Mouse (Mus musculus): ENCODE results near the gene Plekha7. TPM values are rescaled to one million over a fixed set of nuclear protein-coding genes. Genes with fewer than 3 reads are reported as not detected.

Plekha7 gene
- polyA plus RNA-seq, 1 experiment from 2014 or later = 9.7 TPM

- 7% methylated on average over 3 of the region's 3 CpGs for WGBS
Measured at GRCm38 (mm10) chr7:116191138-116191537, 117.0 kb downstream of the Plekha7 start.

DNA sequence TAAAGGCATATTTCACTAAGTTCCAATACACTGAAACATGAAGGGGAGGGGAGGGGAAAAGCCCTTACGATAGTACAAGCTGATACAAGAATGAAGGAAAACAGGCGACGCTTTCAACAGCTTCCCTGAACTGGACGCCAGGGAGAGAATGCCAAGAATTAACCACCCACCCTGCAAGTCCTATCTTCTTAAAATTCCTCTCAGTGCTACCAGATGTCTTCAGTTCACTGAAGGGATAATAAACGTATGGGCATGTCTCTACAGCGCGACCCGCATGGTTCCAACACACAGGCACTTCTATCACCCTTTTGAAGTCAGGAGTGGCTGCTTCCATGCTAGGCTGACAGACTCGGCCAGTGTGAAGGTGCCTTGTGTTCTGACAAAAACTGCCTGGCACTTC, 118.5 kb downstream of the Plekha7 start:
- Histone ChIP-seq H3K27ac (replicated peaks) (no peak overlapping the region), H3K9me3 (no peaks in the 10 kb centered on the region), H3K4me2 (replicated peaks) (no peak overlapping the region), H3K36me3 (no peaks in the 10 kb centered on the region), H3K4me1 (peaks cover 40% of the 10 kb centered on the region), H3K27me3 (no peaks in the 10 kb centered on the region), H3K4me3 (no peak overlapping the region), H3K9ac (replicated peaks) (no peak overlapping the region)
- WGBS = 36% methylated on average over 9 of the region's 9 CpGs
- ATAC-seq (replicated peaks) = no peak

More at GRCm38 (mm10) chr7:116191138-116191537, 117.0 kb downstream of the Plekha7 start:
- peak; percentile 65 for ATAC-seq (replicated peaks)
- Histone ChIP-seq H3K9me3 (no peaks in the 10 kb centered on the region), H3K4me2 (replicated peaks) (no peak overlapping the region), H3K9ac (replicated peaks) (no peak overlapping the region), H3K4me3 (no peak overlapping the region), H3K27ac (replicated peaks) (no peak overlapping the region), H3K4me1 (peaks cover 29% of the 10 kb centered on the region), H3K36me3 (no peaks in the 10 kb centered on the region), H3K27me3 (no peaks in the 10 kb centered on the region)

- H3K9ac ChIP-seq (replicated peaks) = no peak overlapping the region
- WGBS = 87% methylated on average over 5 of the region's 5 CpGs
- peaks cover 50% of the 10 kb centered on the region for H3K4me1 ChIP-seq
- H3K9me3 ChIP-seq = no peaks in the 10 kb centered on the region
- no peak for ATAC-seq (replicated peaks)
- H3K36me3 ChIP-seq = no peaks in the 10 kb centered on the region
- no peaks in the 10 kb centered on the region for H3K27me3 ChIP-seq
- no peak overlapping the region for H3K4me2 ChIP-seq (replicated peaks)
- no peak overlapping the region for H3K4me3 ChIP-seq
- no peak overlapping the region for H3K27ac ChIP-seq (replicated peaks)
Measured at GRCm38 (mm10) chr7:116188391-116188790, 119.8 kb downstream of the Plekha7 start.

GRCm38 (mm10) chr7:116187521-116187920, 120.7 kb downstream of the Plekha7 start:
- no peaks in the 10 kb centered on the region for H3K36me3 ChIP-seq
- 81% methylated on average over 3 of the region's 3 CpGs for WGBS
- peaks cover 50% of the 10 kb centered on the region for H3K4me1 ChIP-seq
- no peak overlapping the region for H3K4me2 ChIP-seq (replicated peaks)
- no peak overlapping the region for H3K4me3 ChIP-seq
- H3K9me3 ChIP-seq = no peaks in the 10 kb centered on the region
- no peak overlapping the region for H3K27ac ChIP-seq (replicated peaks)
- ATAC-seq (replicated peaks) = no peak
- H3K9ac ChIP-seq (replicated peaks) = no peak overlapping the region
- no peaks in the 10 kb centered on the region for H3K27me3 ChIP-seq

DNA sequence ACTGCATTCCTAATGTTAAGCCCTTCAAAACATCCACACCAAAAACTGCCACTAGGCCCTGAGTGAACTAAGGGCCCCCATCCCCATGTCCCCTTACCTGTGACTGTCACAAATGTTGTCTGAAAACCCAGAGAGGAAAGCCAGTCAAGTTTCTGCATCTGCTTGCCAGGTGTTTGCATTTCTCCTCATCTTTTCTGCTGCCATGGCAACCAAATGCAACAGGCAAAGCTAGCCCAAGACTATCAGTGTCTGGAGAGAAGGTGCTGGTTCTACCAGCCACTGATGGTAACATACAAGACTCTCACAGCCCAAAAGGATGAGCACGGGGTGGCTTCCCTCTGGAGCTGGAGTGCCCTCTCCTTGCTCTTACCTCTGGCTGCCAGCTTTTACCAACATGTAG, 121.3 kb downstream of the Plekha7 start:
- no peaks in the 10 kb centered on the region for H3K27me3 ChIP-seq
- WGBS = 88% methylated on average over 1 of the region's 1 CpGs
- no peaks in the 10 kb centered on the region for H3K9me3 ChIP-seq
- H3K27ac ChIP-seq (replicated peaks) = no peak overlapping the region
- peaks cover 49% of the 10 kb centered on the region for H3K4me1 ChIP-seq
- no peak overlapping the region for H3K4me2 ChIP-seq (replicated peaks)
- no peak overlapping the region for H3K4me3 ChIP-seq
- H3K36me3 ChIP-seq = no peaks in the 10 kb centered on the region
- ATAC-seq (replicated peaks) = no peak
- no peak overlapping the region for H3K9ac ChIP-seq (replicated peaks)

DNA sequence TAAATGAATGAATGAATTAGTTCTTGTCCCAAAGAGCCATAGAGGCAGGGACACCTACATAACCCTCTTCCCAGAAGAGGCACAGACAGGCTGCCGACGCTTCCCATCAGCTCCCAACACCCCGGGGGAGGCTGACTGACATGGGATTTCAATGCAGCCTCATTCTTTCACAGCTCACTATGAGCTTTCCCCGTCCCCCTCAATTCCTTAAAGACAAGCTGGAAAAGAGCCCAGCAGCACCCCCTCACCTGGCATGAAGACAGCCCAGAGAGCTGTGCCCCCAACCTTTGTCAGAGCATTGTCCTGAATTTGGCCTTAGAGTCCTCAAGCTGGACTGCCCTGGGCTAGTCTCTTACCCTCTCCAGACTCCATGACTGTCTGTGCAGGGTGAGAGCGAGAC, 122.0 kb downstream of the Plekha7 start:
- 17% methylated on average over 5 of the region's 5 CpGs for WGBS
- Histone ChIP-seq H3K4me2 (replicated peaks) (no peak overlapping the region), H3K4me3 (no peak overlapping the region), H3K9ac (replicated peaks) (no peak overlapping the region), H3K27ac (replicated peaks) (no peak overlapping the region; the same call in 1 of the 2 replicates), H3K27me3 (no peaks in the 10 kb centered on the region), H3K9me3 (no peaks in the 10 kb centered on the region), H3K4me1 (peaks cover 42% of the 10 kb centered on the region), H3K36me3 (no peaks in the 10 kb centered on the region)
- no peak for ATAC-seq (replicated peaks)

DNA sequence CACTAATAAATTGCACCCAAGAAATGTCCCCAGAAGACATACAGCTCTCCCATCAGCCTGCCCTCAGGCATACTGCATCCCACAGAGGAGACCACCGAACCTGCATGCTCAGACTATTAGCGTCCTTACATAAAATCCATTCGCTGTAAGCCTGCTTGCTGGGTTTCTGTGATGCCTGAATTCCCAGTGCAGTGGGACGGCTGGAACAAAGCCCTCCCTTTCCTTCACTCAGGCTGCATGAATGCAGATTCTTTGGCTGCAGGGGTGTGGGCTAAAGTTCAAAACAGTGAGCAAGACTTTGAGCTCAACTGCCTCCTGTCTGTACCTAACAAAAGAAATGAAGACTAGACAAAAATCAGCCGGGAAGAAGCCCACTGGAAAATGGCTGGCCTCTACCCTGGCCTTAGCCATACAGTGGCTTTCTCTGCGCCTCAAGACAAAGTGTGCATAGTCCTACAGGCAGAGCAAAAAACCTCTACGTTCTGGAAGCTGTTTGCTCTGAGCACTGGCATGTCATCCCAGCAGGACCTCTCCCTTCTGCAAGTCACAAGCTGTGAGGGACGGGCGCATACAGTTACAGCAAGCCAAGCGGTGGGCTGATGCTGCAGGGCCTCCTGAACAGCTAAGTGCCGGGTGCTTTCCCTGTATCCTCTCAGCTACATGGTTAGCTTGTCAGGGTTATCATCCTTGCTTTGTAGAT, 123.7 kb downstream of the Plekha7 start:
- WGBS = 10% methylated on average over 11 of the region's 11 CpGs

DNA sequence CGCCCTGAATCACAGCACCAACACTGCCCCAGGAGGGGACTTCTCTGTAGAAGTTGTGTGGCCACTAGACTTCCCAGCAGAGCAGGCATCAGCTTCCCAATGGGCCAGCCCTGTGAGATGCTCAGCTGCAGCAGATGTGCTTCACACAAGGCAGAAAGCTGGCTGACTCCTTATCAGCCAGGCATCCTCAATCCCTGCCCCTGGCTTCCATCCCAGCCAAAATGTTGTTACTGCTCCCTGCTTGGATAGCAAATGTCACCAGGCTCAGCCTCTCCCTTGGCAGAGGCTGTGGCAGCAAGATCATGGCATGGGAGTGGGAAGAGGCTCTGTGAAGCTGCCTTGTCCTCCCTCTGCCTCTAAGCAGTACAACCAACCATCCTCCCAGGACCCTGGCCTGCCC, 125.7 kb downstream of the Plekha7 start:
- Histone ChIP-seq H3K27me3 (no peaks in the 10 kb centered on the region), H3K9me3 (no peaks in the 10 kb centered on the region), H3K4me2 (replicated peaks) (no peak overlapping the region), H3K4me3 (no peak overlapping the region), H3K4me1 (peaks cover 33% of the 10 kb centered on the region), H3K27ac (replicated peaks) (no peak overlapping the region), H3K9ac (replicated peaks) (no peak overlapping the region), H3K36me3 (no peaks in the 10 kb centered on the region)
- ATAC-seq (replicated peaks) = no peak
- WGBS = 96% methylated on average over 1 of the region's 1 CpGs

More for the DNA sequence above, 123.7 kb downstream of the Plekha7 start:
- Histone ChIP-seq H3K9me3 (no peaks in the 10 kb centered on the region), H3K27me3 (no peaks in the 10 kb centered on the region), H3K36me3 (no peaks in the 10 kb centered on the region), H3K4me1 (peaks cover 33% of the 10 kb centered on the region), H3K9ac (replicated peaks) (no peak overlapping the region), H3K4me3 (no peak overlapping the region), H3K4me2 (replicated peaks) (no peak overlapping the region), H3K27ac (replicated peaks) (peak overlapping the region; percentile 49)
- ATAC-seq (replicated peaks) = 0 out of 2 replicates have a peak, but pooled peaks have one; percentile 20

DNA sequence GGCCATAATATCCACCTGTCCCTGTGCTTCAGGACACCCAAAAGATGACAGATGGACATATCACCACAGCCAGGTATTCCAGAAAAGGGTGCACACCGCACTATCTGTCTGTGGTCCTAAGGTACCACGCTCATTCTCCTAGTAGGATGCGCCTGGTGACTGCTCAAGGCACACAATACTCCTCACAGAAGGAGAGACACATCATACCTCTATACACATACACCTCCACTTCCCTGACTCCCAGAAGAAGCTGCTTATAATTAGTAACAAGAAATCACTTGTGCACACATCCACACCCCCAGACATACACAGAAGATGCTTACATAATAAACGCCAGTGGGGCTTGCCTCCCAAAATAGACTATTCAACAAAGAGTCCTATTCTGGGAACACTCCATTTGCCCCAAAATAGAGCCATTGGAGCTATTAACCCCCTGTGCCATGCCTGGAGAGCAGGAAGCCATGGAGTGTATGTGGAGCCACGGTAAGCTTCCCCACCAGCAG, 126.7 kb downstream of the Plekha7 start:
- WGBS = 82% methylated on average over 5 of the region's 5 CpGs
- H3K4me1 ChIP-seq = peaks cover 27% of the 10 kb centered on the region

GRCm38 (mm10) chr7:116178916-116179315, 129.3 kb downstream of the Plekha7 start:
- WGBS = 92% methylated on average over 3 of the region's 3 CpGs
- H3K9me3 ChIP-seq = no peaks in the 10 kb centered on the region
- no peak for ATAC-seq (replicated peaks)

More for the DNA sequence above, 126.7 kb downstream of the Plekha7 start:
- Histone ChIP-seq H3K27ac (replicated peaks) (no peak overlapping the region), H3K4me2 (replicated peaks) (no peak overlapping the region), H3K4me3 (no peak overlapping the region), H3K27me3 (no peaks in the 10 kb centered on the region), H3K9ac (replicated peaks) (no peak overlapping the region), H3K36me3 (no peaks in the 10 kb centered on the region), H3K9me3 (no peaks in the 10 kb centered on the region)
- no peak for ATAC-seq (replicated peaks)

DNA sequence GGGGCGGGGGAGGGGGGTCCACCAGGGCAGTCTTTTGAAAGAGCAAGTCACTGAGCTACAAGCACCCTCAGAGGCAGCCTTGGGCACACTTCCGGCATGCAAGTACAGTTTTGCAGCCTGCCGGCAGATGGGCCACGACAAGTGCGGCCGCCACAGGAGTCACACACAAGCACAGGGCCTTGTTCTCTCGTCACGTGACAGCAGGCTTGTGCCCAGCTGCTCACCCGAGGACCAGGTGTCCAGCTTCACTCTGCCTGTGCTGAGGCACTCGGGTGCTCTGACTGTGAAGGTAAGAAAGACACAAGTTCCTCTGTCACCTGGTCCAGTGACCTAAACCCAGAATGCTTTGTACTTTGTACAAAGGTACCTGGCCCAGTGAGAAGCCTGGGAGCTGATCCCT, 135.4 kb downstream of the Plekha7 start:
- Histone ChIP-seq H3K27me3 (no peaks in the 10 kb centered on the region), H3K4me1 (0 out of 2 replicates have a peak, but pooled peaks cover 5% of the 10 kb centered on the region), H3K9me3 (no peaks in the 10 kb centered on the region), H3K9ac (replicated peaks) (no peak overlapping the region), H3K36me3 (no peaks in the 10 kb centered on the region), H3K4me3 (no peak overlapping the region), H3K27ac (replicated peaks) (no peak overlapping the region), H3K4me2 (replicated peaks) (no peak overlapping the region)
- WGBS = 57% methylated on average over 10 of the region's 10 CpGs
- ATAC-seq (replicated peaks) = no peak

More at GRCm38 (mm10) chr7:116178916-116179315, 129.3 kb downstream of the Plekha7 start:
- H3K36me3 ChIP-seq = no peaks in the 10 kb centered on the region
- no peaks in the 10 kb centered on the region for H3K27me3 ChIP-seq
- no peak overlapping the region for H3K9ac ChIP-seq (replicated peaks)
- H3K4me2 ChIP-seq (replicated peaks) = no peak overlapping the region
- peaks cover 2% of the 10 kb centered on the region; the same call in 1 of the 2 replicates for H3K4me1 ChIP-seq
- H3K27ac ChIP-seq (replicated peaks) = no peak overlapping the region
- no peak overlapping the region for H3K4me3 ChIP-seq

DNA sequence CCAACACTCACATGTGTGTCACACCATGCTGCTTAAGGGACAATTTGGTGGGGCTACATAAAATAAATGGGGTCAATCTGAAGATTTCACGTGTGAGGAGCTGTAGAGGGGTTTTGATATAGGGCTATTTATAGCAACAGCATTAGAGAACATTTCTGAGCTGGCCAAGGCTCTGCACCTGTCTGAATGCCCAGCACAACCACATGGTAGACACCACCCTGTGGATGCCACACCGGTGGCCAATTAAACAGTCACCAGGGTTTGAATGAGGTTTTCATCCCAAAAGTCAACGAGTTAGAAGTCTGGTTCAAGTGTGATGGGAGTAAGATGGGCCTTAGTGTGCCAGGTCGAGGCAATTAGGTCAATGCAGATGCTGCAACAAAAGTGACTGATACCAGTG, 138.8 kb downstream of the Plekha7 start:
- Histone ChIP-seq H3K27ac (replicated peaks) (no peak overlapping the region), H3K4me1 (0 out of 2 replicates have a peak, but pooled peaks cover 5% of the 10 kb centered on the region), H3K27me3 (no peaks in the 10 kb centered on the region), H3K9me3 (no peaks in the 10 kb centered on the region), H3K36me3 (no peaks in the 10 kb centered on the region), H3K9ac (replicated peaks) (no peak overlapping the region), H3K4me3 (no peak overlapping the region), H3K4me2 (replicated peaks) (no peak overlapping the region)
- 86% methylated on average over 4 of the region's 4 CpGs for WGBS
- no peak for ATAC-seq (replicated peaks)
